Mouse (Mus musculus) heart, postnatal 0 days (tissue): Measurements from ENCODE around the gene Scarf2. TPM values are rescaled to one million over a fixed set of nuclear protein-coding genes. Genes with fewer than 3 reads are reported as not detected.
A peak's percentile ranks its signal among the peaks of the same experiment; 100 is the strongest.

Source experiments
- ATAC-seq: fragments of 200-750 bp; cut with Nextera tagmentation; 2 replicates; pipeline ENCODE4 v1.8.0; 2017; ENCODE audit warnings: low read depth, moderate number of reproducible peaks, moderate library complexity; ENCODE audit not compliant: insufficient read depth
- DNase-seq: peaks from one replicate; pipeline ENCODE4 v3.0.0-alpha.2; 2016; ENCODE audit warnings: low spot score
- H3K27ac ChIP-seq: fragments of 300-500 bp; sonication (generic); 2 replicates; pipeline ENCODE4 v1.5.1; 2014; ENCODE audit warnings: low read depth, mild to moderate bottlenecking
- H3K27me3 ChIP-seq: fragments of 300-500 bp; sonication (generic); 2 replicates; pipeline ENCODE4 v1.6.1; 2014; ENCODE audit warnings: low read length, mixed read lengths; ENCODE audit not compliant: control insufficient read depth, insufficient read depth
- H3K36me3 ChIP-seq: fragments of 300-500 bp; sonication (generic); replicated peaks from 2 replicates; pipeline ENCODE4 v1.6.1; 2014; ENCODE audit warnings: low read length, mixed read lengths; ENCODE audit not compliant: control insufficient read depth, insufficient read depth
- H3K4me1 ChIP-seq: fragments of 300-500 bp; sonication (generic); 2 replicates; pipeline ENCODE4 v1.6.1; 2014; ENCODE audit warnings: antibody characterized with exemption; ENCODE audit not compliant: control insufficient read depth, insufficient read depth
- H3K4me2 ChIP-seq: fragments of 300-500 bp; sonication (generic); 2 replicates; pipeline ENCODE4 v1.6.1; 2014; ENCODE audit warnings: low read depth, mild to moderate bottlenecking, low read length, moderate library complexity
- H3K4me3 ChIP-seq: fragments of 300-500 bp; sonication (generic); 2 replicates; pipeline ENCODE4 v1.5.1; 2014; ENCODE audit warnings: low read depth, low read length
- H3K9ac ChIP-seq: fragments of 300-500 bp; sonication (generic); replicated peaks from 2 replicates; pipeline ENCODE4 v1.6.1; 2014; ENCODE audit warnings: low read depth, low read length, mixed read lengths
- H3K9me3 ChIP-seq: fragments of 300-500 bp; sonication (generic); replicated peaks from 2 replicates; pipeline ENCODE4 v1.6.1; 2016; ENCODE audit warnings: low read length; ENCODE audit not compliant: control insufficient read depth
- CTCF ChIP-seq: IDR thresholded peaks from 2 replicates; pipeline ENCODE4 v1.5.1; 2016; ENCODE audit warnings: antibody characterized with exemption, control low read depth, low read depth
- EP300 ChIP-seq: IDR thresholded peaks from 2 replicates; pipeline ENCODE4 v1.6.1; 2016; ENCODE audit warnings: antibody characterized with exemption, low read depth
- WGBS: fragments of 180-500 bp; shearing (Covaris S2); extraction: QIAGEN DNeasy Blood & Tissue Kit; methylation state at CpG from one replicate; pipeline ENCODE4 v1.1.7; 2014; 5-methylcytosine and 5-hydroxymethylcytosine counted together
- polyA plus RNA-seq: library from polyadenylated mRNA; unstranded; fragments of >200 nt; fragmentation: Nextera tagmentation; extraction: Ambion mirVana; gene quantifications from 2 replicates; pipeline ENCODE4 v1.2.1, GENCODE M21; 2015
- total RNA-seq: library from RNA; depleted of rRNA; stranded (reverse); fragments of >200 nt; gene quantifications from 2 replicates; pipeline ENCODE4 v1.2.3, GENCODE M21; 2014; ENCODE audit warnings: low replicate concordance

Scarf2 gene
- total and polyA plus RNA-seq, 2 experiments from 2014 or later, result 2.6 to 25.4 TPM

GRCm38 (mm10) chr16:17801777-17802455 lies 4.8 kb downstream of the Scarf2 start:
- H3K27me3 ChIP-seq, result peaks cover 93% of the 10 kb centered on the region
- ATAC-seq (no peak), DNase-seq (no peak)
- no peaks in the 10 kb centered on the region for H3K36me3 ChIP-seq
- H3K9me3 ChIP-seq, result no peaks in the 10 kb centered on the region
- H3K4me1 ChIP-seq, result peaks cover 17% of the 10 kb centered on the region
- WGBS, result 22% methylated on average over 7 of the region's 7 CpGs
- H3K4me2 ChIP-seq, result no peak overlapping the region
- H3K27ac ChIP-seq, result no peak overlapping the region
- no peak overlapping the region for H3K9ac ChIP-seq
- TF ChIP-seq CTCF (no peak), EP300 (no peak)
- H3K4me3 ChIP-seq, result no peak overlapping the region

DNA sequence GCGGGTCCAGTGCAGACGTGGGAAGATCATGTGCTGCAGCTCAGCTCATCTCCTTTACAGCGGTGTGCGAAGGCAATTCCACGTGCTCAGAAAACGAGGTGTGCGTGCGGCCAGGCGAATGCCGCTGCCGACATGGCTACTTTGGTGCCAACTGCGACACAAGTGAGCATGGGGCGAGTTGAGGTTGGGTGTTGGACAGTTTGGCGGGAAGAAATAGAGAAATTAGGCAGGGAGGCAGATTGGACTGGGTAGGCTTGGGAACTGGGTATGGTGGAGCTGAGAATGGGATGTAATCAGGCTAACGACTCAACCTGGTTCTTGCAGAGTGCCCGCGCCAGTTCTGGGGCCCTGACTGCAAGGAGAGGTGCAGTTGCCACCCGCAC lies 5.4 kb downstream of the Scarf2 start:
- H3K4me1 ChIP-seq, result peaks cover 17% of the 10 kb centered on the region
- peaks cover 91% of the 10 kb centered on the region for H3K27me3 ChIP-seq
- H3K4me3 ChIP-seq, result peak overlapping the region; percentile 34
- WGBS, result 18% methylated on average over 18 of the region's 18 CpGs
- TF ChIP-seq EP300 (no peak), CTCF (no peak)
- no peak overlapping the region for H3K27ac ChIP-seq
- H3K4me2 ChIP-seq, result peak overlapping the region; percentile 51
- ATAC-seq (no peak), DNase-seq (no peak)
- H3K9ac ChIP-seq, result no peak overlapping the region
- H3K9me3 ChIP-seq, result no peaks in the 10 kb centered on the region
- no peaks in the 10 kb centered on the region for H3K36me3 ChIP-seq

GRCm38 (mm10) chr16:17802839-17803674 lies 6.0 kb downstream of the Scarf2 start:
- TF ChIP-seq EP300 (no peak), CTCF (no peak)
- H3K27me3 ChIP-seq, result peaks cover 85% of the 10 kb centered on the region
- WGBS, result 12% methylated on average over 83 of the region's 83 CpGs
- H3K9me3 ChIP-seq, result no peaks in the 10 kb centered on the region
- no peaks in the 10 kb centered on the region for H3K36me3 ChIP-seq
- H3K4me2 ChIP-seq, result peak overlapping the region; percentile 51
- peaks cover 17% of the 10 kb centered on the region for H3K4me1 ChIP-seq
- H3K27ac ChIP-seq, result no peak overlapping the region
- DNase-seq (no peak), ATAC-seq (no peak)
- H3K4me3 ChIP-seq, result peak overlapping the region; percentile 34
- H3K9ac ChIP-seq, result no peak overlapping the region

GRCm38 (mm10) chr16:17803675-17804448 lies 6.8 kb downstream of the Scarf2 start:
- peaks cover 17% of the 10 kb centered on the region for H3K4me1 ChIP-seq

GRCm38 (mm10) chr16:17804449-17804912 lies 7.4 kb downstream of the Scarf2 start:
- WGBS, result 12% methylated on average over 31 of the region's 33 CpGs
- H3K4me1 ChIP-seq, result peaks cover 17% of the 10 kb centered on the region

More at GRCm38 (mm10) chr16:17803675-17804448, 6.8 kb downstream of the Scarf2 start:
- H3K27ac ChIP-seq, result no peak overlapping the region
- ATAC-seq, result no peak
- WGBS, result 38% methylated on average over 33 of the region's 33 CpGs
- peak overlapping the region; percentile 52 for H3K4me2 ChIP-seq
- H3K36me3 ChIP-seq, result no peaks in the 10 kb centered on the region
- H3K27me3 ChIP-seq, result peaks cover 81% of the 10 kb centered on the region
- no peak overlapping the region for H3K9ac ChIP-seq
- TF ChIP-seq CTCF, result no peak
- no peaks in the 10 kb centered on the region for H3K9me3 ChIP-seq
- peak overlapping the region; percentile 34 for H3K4me3 ChIP-seq
- no peak for DNase-seq

More at GRCm38 (mm10) chr16:17804449-17804912, 7.4 kb downstream of the Scarf2 start:
- H3K9me3 ChIP-seq, result no peaks in the 10 kb centered on the region
- DNase-seq (no peak), ATAC-seq (no peak)
- H3K4me2 ChIP-seq, result peak overlapping the region; percentile 52
- peaks cover 74% of the 10 kb centered on the region for H3K27me3 ChIP-seq
- no peak overlapping the region for H3K27ac ChIP-seq
- no peak overlapping the region for H3K9ac ChIP-seq
- no peaks in the 10 kb centered on the region for H3K36me3 ChIP-seq
- H3K4me3 ChIP-seq, result peak overlapping the region; percentile 15
- no peak for TF ChIP-seq EP300
- no peak for TF ChIP-seq CTCF
